Mouse (Mus musculus): Measurements from ENCODE around the gene Zbtb38. TPM values are rescaled to one million over a fixed set of nuclear protein-coding genes. Genes with fewer than 3 reads are reported as not detected.

Gene Zbtb38
- polyA plus RNA-seq, 1 experiment from 2014 or later: 15.3 TPM

- WGBS: 83% methylated on average over 9 of the region's 9 CpGs
Measured at GRCm38 (mm10) chr9:96756638-96757435, 4.2 kb upstream of the Zbtb38 start.

DNA sequence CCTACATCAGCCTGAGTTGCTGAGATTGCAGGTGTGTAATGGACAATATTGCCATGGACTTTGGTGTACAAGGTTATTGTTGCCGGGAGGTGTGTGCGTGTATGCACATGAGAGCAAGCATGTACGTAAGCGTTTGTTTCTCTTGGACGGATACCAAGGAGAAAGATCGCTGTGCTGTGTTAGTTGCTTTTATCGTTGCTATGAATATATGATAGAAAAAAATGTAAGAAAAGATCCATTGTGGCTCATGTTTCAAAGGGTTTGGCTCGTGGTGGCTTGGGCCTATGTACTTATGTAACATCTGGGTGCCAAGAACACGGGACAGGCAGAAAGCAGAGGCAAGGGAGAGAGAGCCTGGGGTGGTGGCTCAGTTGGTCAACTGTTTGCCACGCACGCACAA is 3.1 kb upstream of the Zbtb38 start:
- no peak overlapping the region for H3K4me2 ChIP-seq (replicated peaks; ENCODE audit: low read depth)
- H3K27me3 ChIP-seq (ENCODE audit: control insufficient read depth, insufficient read depth, low read length): no peaks in the 10 kb centered on the region
- DNase-seq (ENCODE audit: low spot score) (peak; percentile 43), ATAC-seq (ENCODE audit: low FRiP score, low TSS enrichment) (no peak)
- H3K9me3 ChIP-seq (ENCODE audit: control insufficient read depth, low read length): no peaks in the 10 kb centered on the region
- no peak overlapping the region for H3K4me3 ChIP-seq (ENCODE audit: low read depth, low read length)
- no peak overlapping the region for H3K9ac ChIP-seq (ENCODE audit: low read length)
- no peak overlapping the region for H3K27ac ChIP-seq (replicated peaks)
- WGBS: 54% methylated on average over 11 of the region's 11 CpGs
- peaks cover 3% of the 10 kb centered on the region; the same call in 1 of the 2 replicates for H3K4me1 ChIP-seq (replicated peaks; ENCODE audit: control insufficient read depth, insufficient read depth)
- TF ChIP-seq CTCF (IDR thresholded peaks at IDR 0.05; ENCODE audit: low read depth) (no peak), EP300 (optimal IDR thresholded peaks at IDR 0.05) (no peak)
- no peaks in the 10 kb centered on the region for H3K36me3 ChIP-seq (ENCODE audit: control insufficient read depth, insufficient read depth, low read length)

More at GRCm38 (mm10) chr9:96756638-96757435, 4.2 kb upstream of the Zbtb38 start:
- ATAC-seq (ENCODE audit: low FRiP score, low TSS enrichment) (no peak), DNase-seq (ENCODE audit: low spot score) (no peak)
- Histone ChIP-seq H3K27me3 (ENCODE audit: control insufficient read depth, insufficient read depth, low read length) (no peaks in the 10 kb centered on the region), H3K4me3 (ENCODE audit: low read depth, low read length) (no peak overlapping the region), H3K9me3 (ENCODE audit: control insufficient read depth, low read length) (no peaks in the 10 kb centered on the region), H3K9ac (ENCODE audit: low read length) (no peak overlapping the region), H3K27ac (replicated peaks) (no peak overlapping the region), H3K4me1 (replicated peaks; ENCODE audit: control insufficient read depth, insufficient read depth) (peaks cover 3% of the 10 kb centered on the region; the same call in 1 of the 2 replicates), H3K36me3 (ENCODE audit: control insufficient read depth, insufficient read depth, low read length) (no peaks in the 10 kb centered on the region), H3K4me2 (replicated peaks; ENCODE audit: low read depth) (no peak overlapping the region)
- TF ChIP-seq CTCF (IDR thresholded peaks at IDR 0.05; ENCODE audit: low read depth) (no peak), EP300 (optimal IDR thresholded peaks at IDR 0.05) (no peak)

GRCm38 (mm10) chr9:96754625-96754969 is 2.0 kb upstream of the Zbtb38 start:
- 40% methylated on average over 1 of the region's 1 CpGs for WGBS
- no peak for ATAC-seq (ENCODE audit: low FRiP score, low TSS enrichment)
- Histone ChIP-seq H3K9ac (ENCODE audit: low read length) (no peak overlapping the region), H3K27me3 (ENCODE audit: control insufficient read depth, insufficient read depth, low read length) (no peaks in the 10 kb centered on the region), H3K36me3 (ENCODE audit: control insufficient read depth, insufficient read depth, low read length) (no peaks in the 10 kb centered on the region), H3K4me3 (ENCODE audit: low read depth, low read length) (no peak overlapping the region), H3K4me1 (replicated peaks; ENCODE audit: control insufficient read depth, insufficient read depth) (peaks cover 3% of the 10 kb centered on the region; the same call in 1 of the 2 replicates), H3K4me2 (replicated peaks; ENCODE audit: low read depth) (no peak overlapping the region), H3K9me3 (ENCODE audit: control insufficient read depth, low read length) (no peaks in the 10 kb centered on the region), H3K27ac (replicated peaks) (no peak overlapping the region)
- TF ChIP-seq EP300 (optimal IDR thresholded peaks at IDR 0.05): no peak
- TF ChIP-seq CTCF (IDR thresholded peaks at IDR 0.05; ENCODE audit: low read depth): no peak
- no peak for DNase-seq (ENCODE audit: low spot score)

GRCm38 (mm10) chr9:96753921-96754624 is 1.4 kb upstream of the Zbtb38 start:
- no peak for ATAC-seq (ENCODE audit: low FRiP score, low TSS enrichment)
- no peaks in the 10 kb centered on the region for H3K9me3 ChIP-seq (ENCODE audit: control insufficient read depth, low read length)
- 0 out of 2 replicates have a peak overlapping the region, but pooled peaks have one; percentile 40 for H3K27ac ChIP-seq (replicated peaks)
- no peaks in the 10 kb centered on the region for H3K36me3 ChIP-seq (ENCODE audit: control insufficient read depth, insufficient read depth, low read length)
- H3K4me1 ChIP-seq (replicated peaks; ENCODE audit: control insufficient read depth, insufficient read depth): peaks cover 3% of the 10 kb centered on the region; the same call in 1 of the 2 replicates
- peak; percentile 37 for DNase-seq (ENCODE audit: low spot score)
- no peak overlapping the region for H3K9ac ChIP-seq (ENCODE audit: low read length)
- no peak overlapping the region for H3K4me2 ChIP-seq (replicated peaks; ENCODE audit: low read depth)
- 66% methylated on average over 11 of the region's 11 CpGs for WGBS
- no peaks in the 10 kb centered on the region for H3K27me3 ChIP-seq (ENCODE audit: control insufficient read depth, insufficient read depth, low read length)
- TF ChIP-seq CTCF (IDR thresholded peaks at IDR 0.05; ENCODE audit: low read depth): no peak
- no peak overlapping the region for H3K4me3 ChIP-seq (ENCODE audit: low read depth, low read length)

DNA sequence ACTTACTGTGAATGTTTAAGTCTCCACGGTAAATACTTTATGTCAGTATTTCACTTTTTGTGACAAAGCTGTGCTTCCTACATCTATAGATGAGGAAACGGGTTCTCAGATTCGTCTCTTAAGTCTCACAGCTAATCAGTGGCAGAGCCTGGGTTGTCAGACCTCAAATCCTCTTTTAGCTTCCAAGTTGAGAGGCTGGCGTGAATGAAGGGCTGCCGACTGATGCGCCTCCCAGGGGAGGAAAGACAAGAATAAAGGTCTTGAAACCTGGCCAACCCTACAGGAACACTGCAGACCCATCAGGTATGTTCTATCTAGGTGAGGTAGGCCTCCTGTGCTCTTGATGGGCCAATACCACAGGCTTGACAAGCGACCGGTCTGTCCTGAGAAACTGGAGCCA is 761 bp upstream of the Zbtb38 start:
- Histone ChIP-seq H3K4me2 (replicated peaks; ENCODE audit: low read depth) (no peak overlapping the region), H3K9me3 (ENCODE audit: control insufficient read depth, low read length) (no peaks in the 10 kb centered on the region), H3K4me1 (replicated peaks; ENCODE audit: control insufficient read depth, insufficient read depth) (peaks cover 3% of the 10 kb centered on the region; the same call in 1 of the 2 replicates), H3K27ac (replicated peaks) (no peak overlapping the region), H3K4me3 (ENCODE audit: low read depth, low read length) (no peak overlapping the region), H3K9ac (ENCODE audit: low read length) (no peak overlapping the region), H3K36me3 (ENCODE audit: control insufficient read depth, insufficient read depth, low read length) (no peaks in the 10 kb centered on the region), H3K27me3 (ENCODE audit: control insufficient read depth, insufficient read depth, low read length) (no peaks in the 10 kb centered on the region)
- no peak for DNase-seq (ENCODE audit: low spot score)
- TF ChIP-seq CTCF (IDR thresholded peaks at IDR 0.05; ENCODE audit: low read depth) (no peak), EP300 (optimal IDR thresholded peaks at IDR 0.05) (no peak)
- WGBS: 94% methylated on average over 8 of the region's 8 CpGs
- ATAC-seq (ENCODE audit: low FRiP score, low TSS enrichment): no peak

Measured in stomach, postnatal 0 days (tissue).